Mouse (Mus musculus) intestine, embryonic 14.5 days (tissue): ENCODE measurements around the gene Mrpl32. TPM values are rescaled to one million over a fixed set of nuclear protein-coding genes. Genes with fewer than 3 reads are reported as not detected.

Source experiments
- ATAC-seq: fragments of 200-750 bp; cut with Nextera tagmentation; replicated peaks from 2 replicates; pipeline ENCODE4 v1.8.0; 2017; ENCODE audit warnings: low read depth, moderate number of reproducible peaks, moderate TSS enrichment, moderate library complexity; ENCODE audit not compliant: low FRiP score, low TSS enrichment
- DNase-seq: peaks from one replicate; pipeline ENCODE4 v3.0.0-alpha.2; 2018; ENCODE audit warnings: low spot score
- H3K27ac ChIP-seq: fragments of 300-500 bp; sonication (generic); 2 replicates; pipeline ENCODE4 v1.5.1; 2014; ENCODE audit warnings: low read depth, mild to moderate bottlenecking, control low read depth
- H3K27me3 ChIP-seq: fragments of 300-500 bp; sonication (generic); replicated peaks from 2 replicates; pipeline ENCODE4 v1.6.1; 2014; ENCODE audit warnings: low read length, control low read depth; ENCODE audit not compliant: control insufficient read depth, insufficient read depth
- H3K36me3 ChIP-seq: fragments of 300-500 bp; sonication (generic); 2 replicates; pipeline ENCODE4 v1.6.1; 2014; ENCODE audit warnings: low read length, control low read depth; ENCODE audit not compliant: control insufficient read depth, insufficient read depth
- H3K4me1 ChIP-seq: fragments of 300-500 bp; sonication (generic); replicated peaks from 2 replicates; pipeline ENCODE4 v1.6.1; 2014; ENCODE audit warnings: low read length, control low read depth, mixed read lengths; ENCODE audit not compliant: control insufficient read depth, insufficient read depth
- H3K4me2 ChIP-seq: fragments of 300-500 bp; sonication (generic); 2 replicates; pipeline ENCODE4 v1.6.1; 2014; ENCODE audit warnings: low read length
- H3K4me3 ChIP-seq: fragments of 300-500 bp; sonication (generic); 2 replicates; pipeline ENCODE4 v1.5.1; 2014; ENCODE audit warnings: low read depth, low read length, control low read depth, mixed read lengths
- H3K9ac ChIP-seq: fragments of 300-500 bp; sonication (generic); 2 replicates; pipeline ENCODE4 v1.6.1; 2014; ENCODE audit warnings: mild to moderate bottlenecking, low read length
- H3K9me3 ChIP-seq: fragments of 300-500 bp; sonication (generic); 2 replicates; pipeline ENCODE4 v1.6.1; 2016; ENCODE audit warnings: low read length, control low read depth; ENCODE audit not compliant: control insufficient read depth
- WGBS: fragments of 180-500 bp; shearing (Covaris S2); extraction: QIAGEN DNeasy Blood & Tissue Kit; methylation state at CpG from one replicate; pipeline ENCODE4 v1.1.7; 2014; 5-methylcytosine and 5-hydroxymethylcytosine counted together
- polyA plus RNA-seq: library from polyadenylated mRNA; unstranded; fragments of >200 nt; fragmentation: Nextera tagmentation; extraction: Ambion mirVana; gene quantifications from 2 replicates; pipeline ENCODE4 v1.2.1, GENCODE M21; 2014

The Mrpl32 gene
- polyA plus RNA-seq, 1 experiment from 2014 or later, result 121 TPM

GRCm38 (mm10) chr13:14602744-14603143 is 10.2 kb downstream of the Mrpl32 start:
- Histone ChIP-seq H3K9me3 (no peaks in the 10 kb centered on the region), H3K4me1 (no peaks in the 10 kb centered on the region), H3K4me3 (no peak overlapping the region), H3K27me3 (no peaks in the 10 kb centered on the region), H3K9ac (no peak overlapping the region), H3K36me3 (no peaks in the 10 kb centered on the region), H3K27ac (no peak overlapping the region), H3K4me2 (no peak overlapping the region)
- 97% methylated on average over 2 of the region's 2 CpGs for WGBS
- DNase-seq (no peak), ATAC-seq (no peak)

GRCm38 (mm10) chr13:14580392-14580791 is 32.6 kb downstream of the Mrpl32 start:
- Histone ChIP-seq H3K4me1 (no peaks in the 10 kb centered on the region), H3K9ac (no peak overlapping the region), H3K36me3 (no peaks in the 10 kb centered on the region), H3K9me3 (no peaks in the 10 kb centered on the region), H3K27me3 (no peaks in the 10 kb centered on the region), H3K4me2 (no peak overlapping the region), H3K4me3 (no peak overlapping the region), H3K27ac (no peak overlapping the region)
- ATAC-seq (no peak), DNase-seq (no peak)
- 72% methylated on average over 3 of the region's 3 CpGs for WGBS

- H3K27me3 ChIP-seq, result no peaks in the 10 kb centered on the region
- H3K9ac ChIP-seq, result no peak overlapping the region
- H3K27ac ChIP-seq, result no peak overlapping the region
- no peak for DNase-seq
- no peaks in the 10 kb centered on the region for H3K36me3 ChIP-seq
- no peaks in the 10 kb centered on the region for H3K9me3 ChIP-seq
- H3K4me1 ChIP-seq, result no peaks in the 10 kb centered on the region
- no peak for ATAC-seq
- no peak overlapping the region for H3K4me3 ChIP-seq
- H3K4me2 ChIP-seq, result no peak overlapping the region
Observed at GRCm38 (mm10) chr13:14574128-14574527, 38.8 kb downstream of the Mrpl32 start.

GRCm38 (mm10) chr13:14561336-14561735 is 51.6 kb downstream of the Mrpl32 start:
- no peak for DNase-seq
- H3K4me2 ChIP-seq, result no peak overlapping the region
- no peaks in the 10 kb centered on the region for H3K36me3 ChIP-seq
- no peak overlapping the region for H3K27ac ChIP-seq
- ATAC-seq, result no peak
- no peak overlapping the region for H3K9ac ChIP-seq
- H3K4me3 ChIP-seq, result no peak overlapping the region
- H3K4me1 ChIP-seq, result no peaks in the 10 kb centered on the region
- WGBS, result 76% methylated on average over 1 of the region's 1 CpGs
- no peaks in the 10 kb centered on the region for H3K27me3 ChIP-seq
- H3K9me3 ChIP-seq, result no peaks in the 10 kb centered on the region

Other genes with a start within 250 kb of the Mrpl32 start
- gene Hecw1, start 89.9 kb downstream of the Mrpl32 start, polyA plus RNA-seq, result 1.5 and 2.5 TPM in 2 replicates
- gene Psma2, start 75 bp upstream of the Mrpl32 start, polyA plus RNA-seq, result 202 and 205 TPM in 2 replicates
- 27.9 and 32.2 TPM in 2 replicates for gene AW209491, start 17.0 kb upstream of the Mrpl32 start, polyA plus RNA-seq